Mouse (Mus musculus) testis, adult 2 months (tissue): ENCODE measurements around the gene Gabarapl2.

Experiments used
- CTCF ChIP-seq: fragments of 200-500 bp; IDR thresholded peaks from 2 replicates; pipeline ENCODE4 v1.5.1; 2012; ENCODE audit warnings: low read depth, mild to moderate bottlenecking, inconsistent platforms, low read length, moderate library complexity; ENCODE audit not compliant: control insufficient read depth, insufficient read depth, insufficient replicate concordance
- POLR2A ChIP-seq: fragments of 200-500 bp; IDR thresholded peaks from 2 replicates; pipeline ENCODE4 v1.6.1; 2012; ENCODE audit warnings: low read depth, mild to moderate bottlenecking, inconsistent platforms, low read length, moderate library complexity; ENCODE audit not compliant: control insufficient read depth

DNA sequence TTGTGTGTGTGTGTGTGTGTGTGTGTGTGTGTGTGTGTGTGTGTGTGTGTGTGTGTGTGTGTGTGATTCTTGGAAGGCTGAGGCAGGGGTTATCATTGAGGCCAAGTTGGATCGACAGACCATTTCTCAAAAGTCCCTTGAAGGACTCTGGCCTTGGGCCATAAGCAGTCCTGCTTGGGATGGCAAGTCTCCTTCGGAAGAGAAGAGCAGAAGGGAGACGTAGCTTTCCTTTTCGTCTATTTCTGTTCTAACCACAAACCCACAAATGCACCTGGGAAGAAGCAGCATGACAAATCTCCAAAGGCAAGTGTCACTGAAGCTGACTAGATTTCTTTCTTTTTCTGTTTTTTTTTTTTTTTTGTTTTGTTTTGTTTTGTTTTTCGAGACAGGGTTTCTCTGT is 15.4 kb downstream of the Gabarapl2 start:
- TF ChIP-seq CTCF (no peak), POLR2A (no peak)
